In the genomic region with DNA sequence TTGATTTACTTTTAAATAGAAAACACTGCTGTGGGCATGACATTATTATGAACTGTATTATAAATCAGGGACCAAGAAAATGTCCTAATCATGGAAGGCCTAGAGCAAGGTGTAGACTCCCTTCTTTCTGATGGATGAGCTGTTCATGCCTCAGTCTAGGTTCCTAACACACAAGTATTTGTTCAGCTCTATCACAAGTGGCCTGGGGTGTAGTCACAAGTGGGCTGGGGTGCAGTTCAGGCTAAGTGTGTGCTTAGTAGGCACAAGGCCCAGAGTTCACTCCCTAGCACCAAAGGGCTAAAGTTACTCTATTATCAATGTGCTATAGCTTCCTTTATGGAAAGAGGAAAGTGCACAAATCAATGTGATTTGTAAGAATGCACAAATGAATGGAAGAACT, we compare ENCODE assay signal across 27 mouse cellular contexts. TPM values are rescaled to one million over a fixed set of nuclear protein-coding genes. Genes with fewer than 3 reads are reported as not detected.
A peak's percentile ranks its signal among the peaks of the same experiment; 100 is the strongest.
DNase-seq lines count a peak whose midpoint lies in the region; ATAC-seq and TF ChIP-seq lines count a peak whose summit lies in the region.
"Had no signal": no experiment of that assay in that cellular context is flagged by ENCODE, and none has a peak within 500 bp of the region (broad histone marks: within the 10 kb centered on the region; RNA-seq: fewer than 3 reads in every experiment).

No protein-coding gene starts in this region.

- peak; percentile 61 to 64 for DNase-seq in lung, adult 18-20 months
- DNase-seq in lung, postnatal 14 days = no peak
- peak; percentile 56 for DNase-seq in lung, postnatal 0 days (ENCODE audit: low spot score)
- peak; percentile 59 for DNase-seq in lung, postnatal 36 days
- no peak for DNase-seq in hindbrain, embryonic 14.5 days (ENCODE audit: low spot score)
- DNase-seq in frontal cortex, adult 2 months (ENCODE audit: extremely low spot score in 1 of 2, low spot score in 1 of 2) = no peak
- no peak for DNase-seq in MN1 (ENCODE audit: low spot score)
- DNase-seq: adrenal gland, adult 2 months; cerebellum, adult 11 months; cerebellum, adult 2 months; cerebellum, adult 9-11 months; cerebellum, postnatal 25 days; forebrain, postnatal 0 days; gastrocnemius, postnatal 25 days; heart, adult 18-20 months; heart, postnatal 10 days; heart, postnatal 36 days had no signal

- no peak overlapping the region for H3K4me2 ChIP-seq in lung, postnatal 0 days (replicated peaks; ENCODE audit: low read depth, low read length)
- no peak overlapping the region for H3K4me2 ChIP-seq in hindbrain, embryonic 14.5 days (replicated peaks)
- H3K4me2 ChIP-seq: embryonic facial prominence, embryonic 12.5 days; embryonic facial prominence, embryonic 15.5 days; heart, embryonic 12.5 days; heart, embryonic 15.5 days; hindbrain, embryonic 13.5 days had no signal

- H3K9ac ChIP-seq in lung, postnatal 0 days (replicated peaks; ENCODE audit: low read depth) = no peak overlapping the region
- no peak overlapping the region for H3K9ac ChIP-seq in hindbrain, embryonic 14.5 days
- H3K9ac ChIP-seq: embryonic facial prominence, embryonic 12.5 days; embryonic facial prominence, embryonic 15.5 days; forebrain, postnatal 0 days; heart, embryonic 12.5 days; heart, embryonic 15.5 days; hindbrain, embryonic 13.5 days had no signal

- H3K27me3 ChIP-seq in lung, postnatal 0 days (replicated peaks; ENCODE audit: insufficient read depth, low read length) = no peaks in the 10 kb centered on the region
- H3K27me3 ChIP-seq in hindbrain, embryonic 14.5 days (ENCODE audit: control insufficient read depth, insufficient read depth, low read length) = no peaks in the 10 kb centered on the region
- H3K27me3 ChIP-seq: embryonic facial prominence, embryonic 12.5 days; embryonic facial prominence, embryonic 15.5 days; heart, embryonic 12.5 days; heart, embryonic 15.5 days; hindbrain, embryonic 13.5 days; Patski had no signal

- no peak for TF ChIP-seq CTCF in lung, postnatal 0 days (IDR thresholded peaks at IDR 0.05)

- H3K27ac ChIP-seq in lung, postnatal 0 days (ENCODE audit: low read length) = no peak overlapping the region
- H3K27ac ChIP-seq in hindbrain, embryonic 14.5 days = no peak overlapping the region
- H3K27ac ChIP-seq: embryonic facial prominence, embryonic 12.5 days; embryonic facial prominence, embryonic 15.5 days; heart, embryonic 15.5 days; hindbrain, embryonic 10.5 days; hindbrain, embryonic 13.5 days; hindbrain, postnatal 0 days had no signal

- peak; percentile 81 for ATAC-seq in lung, postnatal 0 days
- no peak for ATAC-seq in hindbrain, embryonic 14.5 days (ENCODE audit: low FRiP score)
- ATAC-seq: CD4-positive, CD25-positive, alpha-beta regulatory T cell, adult 4 months; forebrain, embryonic 14.5 days; forebrain, postnatal 0 days; hindbrain, postnatal 0 days; Patski had no signal

- H3K36me3 ChIP-seq in lung, postnatal 0 days (ENCODE audit: insufficient read depth, low read length) = no peaks in the 10 kb centered on the region
- no peaks in the 10 kb centered on the region for H3K36me3 ChIP-seq in hindbrain, embryonic 14.5 days (replicated peaks; ENCODE audit: control insufficient read depth, insufficient read depth)
- H3K36me3 ChIP-seq: embryonic facial prominence, embryonic 12.5 days; embryonic facial prominence, embryonic 15.5 days; heart, embryonic 12.5 days; heart, embryonic 15.5 days; hindbrain, embryonic 10.5 days; hindbrain, embryonic 13.5 days had no signal

- no peak for TF ChIP-seq EP300 in lung, postnatal 0 days (IDR thresholded peaks at IDR 0.05)

- no peak overlapping the region for H3K4me3 ChIP-seq in lung, postnatal 0 days (ENCODE audit: low read depth, low read length)
- H3K4me3 ChIP-seq in hindbrain, embryonic 14.5 days (replicated peaks; ENCODE audit: low read length) = no peak overlapping the region
- H3K4me3 ChIP-seq: embryonic facial prominence, embryonic 12.5 days; embryonic facial prominence, embryonic 15.5 days; heart, embryonic 12.5 days; heart, embryonic 15.5 days; hindbrain, embryonic 10.5 days; hindbrain, embryonic 13.5 days had no signal

- H3K9me3 ChIP-seq in lung, postnatal 0 days (ENCODE audit: low read length) = no peaks in the 10 kb centered on the region
- no peaks in the 10 kb centered on the region for H3K9me3 ChIP-seq in hindbrain, embryonic 14.5 days (ENCODE audit: control insufficient read depth, low read length)
- H3K9me3 ChIP-seq: embryonic facial prominence, embryonic 12.5 days; embryonic facial prominence, embryonic 15.5 days; heart, embryonic 12.5 days; heart, embryonic 15.5 days; hindbrain, embryonic 10.5 days; hindbrain, embryonic 13.5 days had no signal

- H3K4me1 ChIP-seq in lung, postnatal 0 days (ENCODE audit: insufficient read depth, low read depth, low read length) = no peaks in the 10 kb centered on the region
- no peaks in the 10 kb centered on the region for H3K4me1 ChIP-seq in hindbrain, embryonic 14.5 days (replicated peaks; ENCODE audit: control insufficient read depth, insufficient read depth, low read length)
- H3K4me1 ChIP-seq: embryonic facial prominence, embryonic 12.5 days; embryonic facial prominence, embryonic 15.5 days; hindbrain, embryonic 10.5 days; hindbrain, embryonic 13.5 days had no signal

RNA-seq across cellular contexts. Expression of gene Bmp2, which starts 55.6 kb away (rescaled TPM):
- 9.1 and 9.3 TPM in 2 replicates for polyA plus RNA-seq in lung, postnatal 0 days (2015; fragmentation: Nextera tagmentation; extraction: Ambion mirVana)
- polyA plus RNA-seq in hindbrain, embryonic 14.5 days (2014; fragmentation: Nextera tagmentation; extraction: Ambion mirVana) = 3.1 and 3.3 TPM in 2 replicates
- 1.6 and 2.4 TPM in 2 replicates for polyA plus RNA-seq in frontal cortex, adult 2 months (2012; rRNA removed)
- polyA plus RNA-seq: CD4-positive, CD25-positive, alpha-beta regulatory T cell, adult 4 months had no signal

Comparison
In these comparisons a context has a peak if more than half of its experiments do, and no peak if none do; other contexts are left out.
1. DNase-seq: peak in lung, adult 18-20 months (2 of 2), lung, postnatal 0 days (single experiment) and lung, postnatal 36 days (single experiment); none in lung, postnatal 14 days (single experiment), hindbrain, embryonic 14.5 days (single experiment), frontal cortex, adult 2 months (0 of 2) and MN1 (single experiment).